Mouse (Mus musculus) myocyte (in vitro differentiated cells): ENCODE results near the gene Mfsd10.

Experiments used
- MYOD1 ChIP-seq, 3 experiments: IDR thresholded peaks; one replicate each; pipeline ENCODE4 v1.6.1; 2011; ENCODE audit warnings: control low read depth in 2 of 3, low read depth in 2 of 3, mild to moderate bottlenecking in 2 of 3, moderate library complexity in 1 of 3; ENCODE audit not compliant: insufficient read length in 2 of 3, control insufficient read depth in 1 of 3
- POLR2A ChIP-seq: IDR thresholded peaks from one replicate; pipeline ENCODE4 v1.6.1; 2011; ENCODE audit warnings: low read depth, mild to moderate bottlenecking, control low read depth, moderate library complexity; ENCODE audit not compliant: insufficient read length
- REST ChIP-seq: IDR thresholded peaks from one replicate; pipeline ENCODE4 v1.6.1; 2011; ENCODE audit warnings: mild to moderate bottlenecking, control low read depth, moderate library complexity; ENCODE audit not compliant: insufficient read depth, insufficient read length
- SRF ChIP-seq: IDR thresholded peaks from one replicate; pipeline ENCODE4 v1.6.1; 2011; ENCODE audit warnings: low read depth; ENCODE audit not compliant: control insufficient read depth, insufficient read length
- TCF12 ChIP-seq: IDR thresholded peaks from one replicate; pipeline ENCODE4 v1.6.1; 2011; ENCODE audit warnings: mild to moderate bottlenecking, control low read depth; ENCODE audit not compliant: poor library complexity, insufficient read depth, severe bottlenecking

DNA sequence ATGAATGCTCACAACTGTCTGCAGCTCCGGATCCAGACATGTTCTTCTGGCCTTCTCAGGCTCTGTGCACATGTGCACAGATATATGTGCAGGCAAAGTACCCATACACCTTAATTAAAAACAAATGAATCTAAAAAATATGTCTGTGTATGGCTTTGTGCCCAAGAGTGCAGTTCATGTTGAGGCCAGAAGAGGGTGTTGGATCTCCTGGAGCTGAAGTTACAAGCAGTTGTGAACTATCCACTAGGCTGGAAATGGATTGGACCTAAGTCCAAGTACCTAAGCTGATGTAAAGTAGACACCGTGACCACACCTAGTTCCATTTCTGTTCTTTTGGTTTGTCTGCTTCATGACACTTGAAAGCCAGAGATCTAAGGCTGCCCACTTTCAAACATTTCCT is 32.5 kb upstream of the Mfsd10 start:
- TF ChIP-seq SRF (no peak), TCF12 (no peak), REST (no peak), MYOD1 (IDR thresholded peaks at IDR 0.05; ENCODE audit: control insufficient read depth in 1 of 3, insufficient read length in 2 of 3, low read depth in 2 of 3) (no peak), POLR2A (no peak)
